Mouse (Mus musculus) granulocyte monocyte progenitor cell, adult 5-6 weeks (primary cell): Measurements from ENCODE around the gene Oscp1. TPM values are rescaled to one million over a fixed set of nuclear protein-coding genes. Genes with fewer than 3 reads are reported as not detected.

Source experiments
- ATAC-seq: replicated peaks from 2 replicates; pipeline ENCODE4 v1.8.0; 2016; ENCODE audit warnings: mild to moderate bottlenecking, moderate TSS enrichment, inconsistent platforms; ENCODE audit not compliant: poor library complexity, severe bottlenecking
- total RNA-seq, 2 experiments: library from RNA; stranded (forward) in 1 of 2; stranded (reverse) in 1 of 2; fragments of 200-712, 200-1000 nt in 1 of 2; fragments of >200 nt in 1 of 2; fragmentation: Nextera tagmentation in 1 of 2; gene quantifications; 2 replicates each; pipeline ENCODE4 v1.2.3; 2014 to 2017

Gene Oscp1
- total RNA-seq, 2 experiments from 2014 or later = 4.4 to 12.2 TPM

- ATAC-seq = no peak
These were observed 79.4 kb downstream of the Oscp1 start for GRCm38 (mm10) chr4:126137773-126138172.

DNA sequence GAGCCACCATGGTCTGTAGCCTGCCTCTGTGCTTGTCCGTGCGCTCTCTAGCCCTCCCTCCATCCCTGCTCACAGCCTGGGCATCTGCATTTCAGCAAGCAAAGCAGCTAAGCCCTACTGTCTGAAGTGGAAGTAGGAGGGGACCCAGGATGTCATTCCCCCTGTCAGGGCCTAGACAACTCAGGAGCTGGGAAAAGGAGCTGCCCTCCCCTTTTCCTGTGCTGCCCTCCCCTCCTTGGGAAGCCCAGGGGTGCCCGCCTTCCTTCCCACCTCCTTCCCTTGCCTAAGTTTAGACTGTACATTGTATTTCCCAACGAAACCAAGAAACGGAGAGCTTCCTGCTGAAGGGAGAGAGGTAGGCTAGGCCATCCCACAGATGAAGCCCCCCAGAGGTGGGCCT is 82.7 kb downstream of the Oscp1 start:
- ATAC-seq = no peak

Other genes starting within 250 kb of the Oscp1 start
- 111 and 141 TPM in 2 replicates for gene Csf3r, start 34.0 kb upstream of the Oscp1 start, total RNA-seq (2014; fragmentation: Nextera tagmentation)
- 81.6 and 90.2 TPM in 2 replicates for gene Csf3r, start 34.0 kb upstream of the Oscp1 start, total RNA-seq (2017)
- gene Mrps15, start 11.6 kb upstream of the Oscp1 start, total RNA-seq (2014; fragmentation: Nextera tagmentation) = 135 and 152 TPM in 2 replicates
- gene Mrps15, start 11.6 kb upstream of the Oscp1 start, total RNA-seq (2017) = 64.2 and 89.9 TPM in 2 replicates
- gene Lsm10, start 38.1 kb downstream of the Oscp1 start, total RNA-seq (2014; fragmentation: Nextera tagmentation) = 14.2 and 23.0 TPM in 2 replicates
- gene Lsm10, start 38.1 kb downstream of the Oscp1 start, total RNA-seq (2017) = 10.9 and 12.5 TPM in 2 replicates
- gene Stk40, start 45.4 kb downstream of the Oscp1 start, total RNA-seq (2014; fragmentation: Nextera tagmentation) = 5.9 and 6.3 TPM in 2 replicates
- 2.9 and 3.6 TPM in 2 replicates for gene Stk40, start 45.4 kb downstream of the Oscp1 start, total RNA-seq (2017)
- 0.73 and 1.1 TPM in 2 replicates for gene Eva1b, start 89.2 kb downstream of the Oscp1 start, total RNA-seq (2014; fragmentation: Nextera tagmentation)
- gene Eva1b, start 89.2 kb downstream of the Oscp1 start, total RNA-seq (2017) = 1.0 and 2.4 TPM in 2 replicates
- 0.15 and 1.5 TPM in 2 replicates for gene Sh3d21, start 104.9 kb downstream of the Oscp1 start, total RNA-seq (2014; fragmentation: Nextera tagmentation)
- 0.36 and 0.39 TPM in 2 replicates for gene Sh3d21, start 104.9 kb downstream of the Oscp1 start, total RNA-seq (2017)
- 215 and 267 TPM in 2 replicates for gene Thrap3, start 144.2 kb downstream of the Oscp1 start, total RNA-seq (2014; fragmentation: Nextera tagmentation)
- gene Thrap3, start 144.2 kb downstream of the Oscp1 start, total RNA-seq (2017) = 304 and 361 TPM in 2 replicates
- gene Map7d1, start 197.8 kb downstream of the Oscp1 start, total RNA-seq (2014; fragmentation: Nextera tagmentation) = 20.6 and 25.6 TPM in 2 replicates
- gene Map7d1, start 197.8 kb downstream of the Oscp1 start, total RNA-seq (2017) = 12.8 and 20.2 TPM in 2 replicates
- 46.2 and 55.5 TPM in 2 replicates for gene Trappc3, start 203.8 kb downstream of the Oscp1 start, total RNA-seq (2014; fragmentation: Nextera tagmentation)
- 48.4 and 54.8 TPM in 2 replicates for gene Trappc3, start 203.8 kb downstream of the Oscp1 start, total RNA-seq (2017)
- gene Col8a2, start 228.2 kb downstream of the Oscp1 start, total RNA-seq (2014; fragmentation: Nextera tagmentation) = not detected in 2 replicates
- gene Col8a2, start 228.2 kb downstream of the Oscp1 start, total RNA-seq (2017) = not detected in 2 replicates